Mouse (Mus musculus) ES-E14 (cell line): ENCODE data around the gene Tmx4. TPM values are rescaled to one million over a fixed set of nuclear protein-coding genes. Genes with fewer than 3 reads are reported as not detected.
A peak's percentile ranks its signal among the peaks of the same experiment; 100 is the strongest.
"Not testable (repeated sequence)": the region's sequence is repeated elsewhere in the genome, so short reads cannot be mapped to it uniquely, and the experiment has no call there.

Source experiments
- DNase-seq: peaks from one replicate; pipeline ENCODE4 v3.0.0-alpha.2; 2013; ENCODE audit warnings: low read depth, low spot score
- H3K27ac ChIP-seq: 2 replicates; pipeline ENCODE4 v1.5.1; 2012; ENCODE audit warnings: low read depth, mild to moderate bottlenecking, low read length, moderate library complexity, mixed read lengths; ENCODE audit not compliant: poor library complexity, insufficient read depth, severe bottlenecking
- H3K36me3 ChIP-seq: 2 replicates; pipeline ENCODE4 v1.6.1; 2012; ENCODE audit warnings: mild to moderate bottlenecking, low read length, moderate library complexity, mixed read lengths; ENCODE audit not compliant: control insufficient read depth, poor library complexity, insufficient read depth, severe bottlenecking
- H3K4me1 ChIP-seq, 2 experiments: fragments of 150-350 bp in 1 of 2; sonication (generic) in 1 of 2; 2 replicates each; pipeline ENCODE4 v1.6.1; 2012; ENCODE audit warnings: low read length in 2 of 2, mild to moderate bottlenecking in 1 of 2, mixed read lengths in 1 of 2; ENCODE audit not compliant: control insufficient read depth in 2 of 2, insufficient read depth in 2 of 2, poor library complexity in 1 of 2
- H3K4me3 ChIP-seq, 2 experiments: fragments of 150-350 bp in 1 of 2; sonication (generic) in 1 of 2; 2 replicates each; pipeline ENCODE4 v1.5.1; 2012; ENCODE audit warnings: low read length in 2 of 2, low read depth in 1 of 2, mild to moderate bottlenecking in 1 of 2, mixed read lengths in 1 of 2; ENCODE audit not compliant: insufficient read depth in 1 of 2, poor library complexity in 1 of 2, severe bottlenecking in 1 of 2
- H3K9ac ChIP-seq: 2 replicates; pipeline ENCODE4 v1.6.1; 2012; ENCODE audit warnings: low read depth, mild to moderate bottlenecking, low read length, mixed read lengths; ENCODE audit not compliant: poor library complexity, insufficient read depth, severe bottlenecking
- H3K9me3 ChIP-seq: fragments of 150-350 bp; sonication (generic); 2 replicates; pipeline ENCODE4 v1.6.1; 2012; ENCODE audit warnings: low read depth, mild to moderate bottlenecking, low read length; ENCODE audit not compliant: control insufficient read depth, insufficient read depth
- CHD2 ChIP-seq: IDR thresholded peaks from 2 replicates; pipeline ENCODE4 v1.6.1; 2014; ENCODE audit warnings: mild to moderate bottlenecking, low read depth, low read length, inconsistent platforms
- HCFC1 ChIP-seq: IDR thresholded peaks from 2 replicates; pipeline ENCODE4 v1.6.1; 2012; ENCODE audit warnings: low read length, inconsistent platforms, borderline replicate concordance; ENCODE audit not compliant: insufficient read depth
- MAFK ChIP-seq: IDR thresholded peaks from 2 replicates; pipeline ENCODE4 v1.6.1; 2014; ENCODE audit warnings: mild to moderate bottlenecking, low read depth, low read length, inconsistent platforms; ENCODE audit not compliant: insufficient read depth
- ZC3H11A ChIP-seq: IDR thresholded peaks from 2 replicates; pipeline ENCODE4 v1.6.1; 2012; ENCODE audit warnings: low read depth, mild to moderate bottlenecking, inconsistent platforms, low read length, borderline replicate concordance
- ZNF384 ChIP-seq: IDR thresholded peaks from 2 replicates; pipeline ENCODE4 v1.6.1; 2012; ENCODE audit warnings: low read depth, low read length, inconsistent platforms
- in situ Hi-C, 2 experiments: fragments of 600-800 bp; cut with MboI; formaldehyde crosslinking; loops; one replicate each; pipeline ENCODE4 v1.15.1; 2025; ENCODE audit warnings: low sequenced_read_pairs in 2 of 2, inconsistent platforms in 1 of 2; ENCODE audit not compliant: unreplicated experiment in 2 of 2
- total RNA-seq: library from RNA; depleted of rRNA; stranded (reverse); fragments of 300-350 nt; gene quantifications from 2 replicates; pipeline ENCODE4 v1.2.3, GENCODE M21; 2012

The Tmx4 gene
- total RNA-seq, 1 experiment = 11.2 TPM

DNA sequence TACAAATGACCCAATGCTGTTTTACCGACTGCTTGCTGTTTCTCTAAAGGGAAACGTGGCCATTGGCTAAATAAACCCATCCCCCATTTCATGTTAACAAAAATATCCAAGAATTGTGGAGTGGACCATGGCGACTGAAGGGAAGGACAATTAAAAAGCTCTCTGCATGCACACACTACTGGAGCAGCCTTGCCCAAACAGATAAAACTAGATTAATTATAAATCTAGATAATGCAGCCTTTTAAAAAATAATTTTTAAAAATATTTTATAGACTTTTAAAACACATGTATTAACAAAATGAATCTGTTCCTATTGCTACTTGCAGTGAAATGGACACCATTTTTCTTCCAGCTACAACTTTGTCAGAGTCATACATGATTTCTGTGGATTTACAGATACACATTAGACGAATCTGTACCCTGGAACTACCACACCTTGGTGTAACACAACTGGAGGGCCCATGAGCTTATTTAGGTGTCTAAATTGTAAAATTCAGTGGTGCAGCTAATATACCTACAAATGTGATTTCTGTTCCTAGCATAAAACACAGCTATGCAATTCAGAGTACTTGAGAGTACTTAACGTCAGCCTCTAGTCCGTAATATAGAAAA lies 462 bp upstream of the Tmx4 start:
- H3K27ac ChIP-seq = no peak overlapping the region
- DNase-seq = no peak
- TF ChIP-seq CHD2 = no peak
- no peak for TF ChIP-seq MAFK
- no peak for TF ChIP-seq HCFC1
- no peak for TF ChIP-seq ZNF384
- no peak for TF ChIP-seq ZC3H11A
- no peaks in the 10 kb centered on the region for H3K4me1 ChIP-seq
- H3K9ac ChIP-seq = no peak overlapping the region
- no peaks in the 10 kb centered on the region for H3K36me3 ChIP-seq
- H3K4me3 ChIP-seq = no peak overlapping the region
- in situ Hi-C loops = no loop called here
- no peaks in the 10 kb centered on the region for H3K9me3 ChIP-seq

DNA sequence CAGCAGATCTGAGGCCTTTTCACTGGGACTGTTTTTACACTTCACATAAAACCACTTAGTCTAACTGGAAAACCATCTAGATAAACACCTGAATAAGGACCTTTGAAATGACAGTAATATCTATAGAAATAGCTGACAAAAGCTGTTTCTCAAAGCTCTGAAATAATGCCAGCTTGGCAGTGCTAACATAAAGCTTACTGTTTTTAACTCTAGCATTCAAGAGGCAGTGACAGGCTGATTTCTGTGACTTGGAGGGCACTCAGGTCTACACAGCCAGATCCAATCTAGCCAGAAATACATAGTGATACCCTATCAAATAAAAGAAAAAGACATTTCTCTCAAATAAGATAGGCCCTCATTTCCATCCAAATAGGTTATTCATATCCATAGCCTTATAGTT lies 1.6 kb downstream of the Tmx4 start:
- Histone ChIP-seq H3K9me3 (no peaks in the 10 kb centered on the region), H3K36me3 (no peaks in the 10 kb centered on the region), H3K4me3 (no peak overlapping the region), H3K4me1 (no peaks in the 10 kb centered on the region), H3K27ac (no peak overlapping the region), H3K9ac (no peak overlapping the region)
- in situ Hi-C loops = no loop called here
- no peak for DNase-seq
- TF ChIP-seq ZC3H11A (no peak), MAFK (no peak), HCFC1 (no peak), ZNF384 (no peak), CHD2 (no peak)

DNA sequence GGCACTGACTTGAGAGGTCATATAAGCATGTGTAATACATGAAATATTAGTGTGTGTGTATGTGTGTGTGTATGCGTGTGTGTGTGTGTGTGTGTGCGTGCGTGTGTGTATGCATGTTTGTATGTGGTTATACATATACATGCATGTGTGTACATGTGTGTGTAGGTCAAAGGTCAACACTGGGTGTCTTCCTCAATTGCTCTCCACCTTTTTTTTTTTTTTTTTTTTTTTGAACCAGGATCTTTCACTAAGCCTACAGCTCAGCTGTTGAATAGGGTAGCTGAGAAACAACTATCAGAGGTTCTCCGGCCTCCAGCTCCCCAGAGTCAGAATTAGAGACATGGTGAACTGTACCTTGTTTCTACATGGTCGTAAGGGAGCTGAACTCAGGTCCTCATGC lies 2.6 kb downstream of the Tmx4 start:
- TF ChIP-seq ZNF384 = no peak
- no peak for TF ChIP-seq ZC3H11A

DNA sequence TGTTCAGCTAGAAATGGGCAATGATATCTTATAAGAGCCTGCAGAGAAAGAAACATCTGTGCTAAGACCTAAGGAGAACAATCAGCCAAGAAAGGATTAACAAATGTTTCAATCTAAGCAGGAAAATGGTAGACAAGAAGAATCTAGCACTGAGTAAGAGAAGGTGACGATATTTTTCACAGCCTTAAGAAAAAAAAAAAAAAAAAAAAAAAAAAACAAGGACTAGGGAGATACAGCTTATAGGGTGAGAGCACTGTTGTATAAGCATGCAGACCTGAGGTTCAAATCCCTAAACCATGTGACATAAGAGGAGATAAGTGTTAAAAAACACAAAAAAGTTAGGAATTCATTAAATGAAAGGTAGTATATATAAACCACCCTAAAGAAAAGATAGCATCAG lies 3.5 kb downstream of the Tmx4 start:
- TF ChIP-seq ZNF384 (peak; percentile 49; the same call in 1 of the 2 replicates), ZC3H11A (no peak)

More for the DNA sequence above, 2.6 kb downstream of the Tmx4 start:
- H3K9me3 ChIP-seq = no peaks in the 10 kb centered on the region
- in situ Hi-C loops = no loop called here
- H3K4me3 ChIP-seq = no peak overlapping the region
- no peak overlapping the region for H3K9ac ChIP-seq
- H3K27ac ChIP-seq = no peak overlapping the region
- no peaks in the 10 kb centered on the region for H3K36me3 ChIP-seq
- no peaks in the 10 kb centered on the region for H3K4me1 ChIP-seq
- no peak for DNase-seq

DNA sequence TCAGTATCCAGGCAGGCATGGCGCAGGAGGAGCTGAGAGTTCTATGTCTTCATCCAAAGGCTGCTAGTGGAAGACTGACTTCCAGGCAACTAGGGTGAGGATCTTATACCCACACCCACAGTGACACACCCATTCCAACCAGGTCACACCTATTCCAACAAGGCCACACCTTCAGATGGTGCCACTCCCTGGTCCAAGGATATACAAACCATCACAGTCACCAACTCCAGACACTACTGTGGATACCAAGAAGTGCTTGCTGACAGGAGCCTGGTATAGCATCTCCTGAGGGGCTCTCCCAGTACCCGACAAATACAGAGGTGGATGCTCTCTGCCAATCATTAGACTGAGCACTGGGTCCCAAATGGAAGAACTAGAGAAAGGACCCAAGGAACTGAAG lies 15.4 kb downstream of the Tmx4 start:
- H3K4me3 ChIP-seq, H3K36me3 ChIP-seq, H3K27ac ChIP-seq, DNase-seq, in situ Hi-C loops, H3K9me3 ChIP-seq, H3K4me1 ChIP-seq, H3K9ac ChIP-seq: not testable (repeated sequence)

More for the DNA sequence above, 3.5 kb downstream of the Tmx4 start:
- in situ Hi-C loops = no loop called here
- Histone ChIP-seq H3K9me3 (no peaks in the 10 kb centered on the region), H3K9ac (no peak overlapping the region), H3K4me3 (no peak overlapping the region), H3K4me1 (no peaks in the 10 kb centered on the region), H3K27ac (no peak overlapping the region), H3K36me3 (no peaks in the 10 kb centered on the region)
- no peak for DNase-seq
